Mouse (Mus musculus): ENCODE data around the gene Ntn5.

Ntn5 gene

GRCm38 (mm10) chr7:45730727-45731431 is 47.1 kb downstream of the Ntn5 start:
- peak; percentile 49 to 77 for DNase-seq

- no peak for DNase-seq
These were observed 49.7 kb downstream of the Ntn5 start for GRCm38 (mm10) chr7:45733477-45733876.

GRCm38 (mm10) chr7:45739162-45739763 is 55.4 kb downstream of the Ntn5 start:
- peak; percentile 89 to 94 for DNase-seq

GRCm38 (mm10) chr7:45739820-45740219 is 56.0 kb downstream of the Ntn5 start:
- DNase-seq, result no peak

DNA sequence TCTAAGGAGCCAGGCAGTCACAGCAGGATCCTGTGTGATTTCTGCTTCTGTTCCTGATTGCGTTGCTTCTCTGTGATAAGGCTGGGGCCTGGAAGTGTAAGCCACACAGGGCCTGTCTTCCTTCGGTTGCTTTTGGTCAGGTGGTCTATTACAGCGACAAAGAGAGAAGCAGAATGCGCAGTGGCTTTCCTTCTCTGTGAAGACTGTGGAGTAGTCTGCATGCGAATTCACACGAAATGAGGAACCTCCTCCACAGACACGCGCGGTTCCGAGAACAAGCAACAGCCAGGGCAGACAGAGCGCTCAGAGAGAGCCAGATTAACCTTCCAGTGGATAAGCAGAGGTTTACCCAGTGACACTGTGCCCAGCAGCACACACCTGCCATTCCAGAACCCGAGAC is 57.5 kb downstream of the Ntn5 start:
- no peak for DNase-seq

DNA sequence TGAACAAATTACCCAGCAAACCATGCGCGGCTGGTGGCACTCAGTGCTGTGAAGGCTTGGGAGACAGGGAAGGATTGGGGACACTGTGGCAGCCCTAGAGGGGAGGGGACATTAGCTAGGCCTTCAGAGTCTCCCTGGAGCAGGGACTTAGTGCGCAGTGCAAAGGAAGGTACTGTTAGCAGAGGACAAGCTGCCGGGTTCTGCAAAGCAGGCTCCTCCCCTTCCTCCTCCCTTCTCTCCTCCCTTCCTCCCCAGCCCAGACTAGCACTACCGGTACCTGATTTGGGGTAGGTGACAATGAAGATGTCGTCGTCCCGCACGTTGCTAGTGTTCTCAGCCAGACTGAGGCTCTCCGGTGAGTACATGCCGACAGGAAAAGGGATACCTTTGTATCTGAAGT is 58.0 kb downstream of the Ntn5 start:
- DNase-seq, result no peak

DNA sequence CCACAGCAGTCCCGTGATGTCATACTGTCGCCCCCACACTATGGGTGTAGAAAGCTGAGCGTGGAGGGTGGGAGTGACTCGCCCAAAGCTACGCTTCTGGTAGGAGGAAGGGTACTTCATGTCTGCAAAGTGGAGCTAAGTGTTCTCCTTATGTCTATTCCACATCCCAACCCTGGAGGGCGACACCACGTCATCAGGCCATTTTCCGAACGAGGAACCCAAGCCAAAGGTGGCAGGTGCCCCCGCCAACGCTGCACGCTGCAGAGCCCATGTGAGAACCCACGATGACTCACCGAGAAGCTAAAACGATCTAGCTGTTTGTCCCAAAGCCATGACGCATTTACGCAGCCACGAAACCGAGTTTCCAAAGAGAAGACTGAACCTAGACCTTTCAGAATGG is 58.5 kb downstream of the Ntn5 start:
- peak in 1 of 2 experiments; percentile 37 for DNase-seq

All from kidney, postnatal 36 days (tissue).